In the genomic region with DNA sequence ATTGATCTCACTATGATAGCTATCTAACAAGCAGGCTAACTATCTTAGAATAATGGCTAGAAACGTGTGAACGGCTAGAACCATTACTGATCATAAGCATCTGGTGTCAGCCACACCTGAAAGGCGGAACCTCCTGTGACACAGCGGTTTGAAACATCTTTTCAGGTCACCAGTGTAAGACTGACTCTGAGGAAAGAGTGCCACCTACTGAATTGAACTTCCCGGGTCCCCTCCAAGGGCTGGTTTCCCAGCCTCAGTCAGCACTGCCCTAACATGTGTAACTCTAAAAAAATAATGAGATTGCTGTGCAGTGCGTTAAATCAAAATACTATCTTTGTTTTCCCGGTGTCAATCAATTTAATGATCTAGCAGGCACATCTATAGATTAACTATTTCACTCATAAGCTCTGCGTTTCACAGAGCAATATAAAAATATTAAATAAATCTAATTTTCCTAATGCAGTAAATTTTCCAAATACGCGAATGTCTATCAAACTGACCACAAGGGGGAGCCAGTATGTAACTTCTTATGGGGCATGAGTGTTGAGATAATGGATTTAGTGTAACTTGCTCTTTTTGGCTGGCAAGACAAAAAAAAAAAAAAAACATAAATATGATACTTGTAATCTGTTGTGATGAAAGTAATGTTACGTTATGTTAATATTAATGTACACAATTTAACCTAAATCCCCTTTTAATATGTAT, we compare ENCODE assay signal across 10 mouse cellular contexts. TPM values are rescaled to one million over a fixed set of nuclear protein-coding genes. Genes with fewer than 3 reads are reported as not detected.
DNase-seq lines count a peak whose midpoint lies in the region; ATAC-seq and TF ChIP-seq lines count a peak whose summit lies in the region.
"Had no signal": no experiment of that assay in that cellular context is flagged by ENCODE, and none has a peak within 500 bp of the region (broad histone marks: within the 10 kb centered on the region; RNA-seq: fewer than 3 reads in every experiment).

No protein-coding gene starts in this region.

- H3K4me2 ChIP-seq in hindbrain, embryonic 15.5 days = no peak overlapping the region
- H3K4me2 ChIP-seq in neural tube, embryonic 14.5 days (ENCODE audit: low read depth, low read length) = no peak overlapping the region
- H3K4me2 ChIP-seq: embryonic facial prominence, embryonic 12.5 days had no signal

- 26% methylated on average over 11 of the region's 11 CpGs for WGBS in liver, adult 2 months
- 30% methylated on average over 11 of the region's 11 CpGs for WGBS in hindbrain, embryonic 15.5 days
- WGBS in neural tube, embryonic 14.5 days = 26% methylated on average over 11 of the region's 11 CpGs

- H3K36me3 ChIP-seq in liver, adult 2 months (ENCODE audit: control insufficient read depth, insufficient read depth, low read length) = no peaks in the 10 kb centered on the region
- no peaks in the 10 kb centered on the region for H3K36me3 ChIP-seq in hindbrain, embryonic 15.5 days
- no peaks in the 10 kb centered on the region for H3K36me3 ChIP-seq in neural tube, embryonic 14.5 days (ENCODE audit: control insufficient read depth, insufficient read depth, low read length)
- H3K36me3 ChIP-seq: embryonic facial prominence, embryonic 12.5 days had no signal

- H3K9ac ChIP-seq in liver, adult 2 months (ENCODE audit: low read depth, low read length) = no peak overlapping the region
- H3K9ac ChIP-seq in hindbrain, embryonic 15.5 days = no peak overlapping the region
- no peak overlapping the region for H3K9ac ChIP-seq in neural tube, embryonic 14.5 days (replicated peaks; ENCODE audit: low read depth, low read length)
- H3K9ac ChIP-seq: embryonic facial prominence, embryonic 12.5 days had no signal

- no peaks in the 10 kb centered on the region for H3K79me2 ChIP-seq in liver, adult 2 months (ENCODE audit: control insufficient read depth, insufficient read depth, low read length)

- no peaks in the 10 kb centered on the region; the same call in 1 of the 2 replicates for H3K4me1 ChIP-seq in liver, adult 2 months (ENCODE audit: control insufficient read depth, insufficient read depth, low read length)
- H3K4me1 ChIP-seq in hindbrain, embryonic 15.5 days (replicated peaks) = no peaks in the 10 kb centered on the region
- no peaks in the 10 kb centered on the region for H3K4me1 ChIP-seq in neural tube, embryonic 14.5 days (ENCODE audit: control insufficient read depth, insufficient read depth, low read length)
- H3K4me1 ChIP-seq: embryonic facial prominence, embryonic 12.5 days had no signal

- no peak for DNase-seq in cerebellum, adult 11-12 months
- peak; percentile 40 for DNase-seq in liver, adult 2 months (ENCODE audit: extremely low read depth, low read depth, low spot score)
- no peak for DNase-seq in liver
- peak; percentile 82 for DNase-seq in brain, embryonic 14.5 days (ENCODE audit: low read depth)

- H3K27ac ChIP-seq in liver, adult 2 months (replicated peaks; ENCODE audit: insufficient read depth, low read depth, low read length) = no peak overlapping the region
- H3K27ac ChIP-seq in hindbrain, embryonic 15.5 days (replicated peaks) = no peak overlapping the region
- no peak overlapping the region for H3K27ac ChIP-seq in neural tube, embryonic 14.5 days (ENCODE audit: low read depth, low read length)
- H3K27ac ChIP-seq: embryonic facial prominence, embryonic 12.5 days had no signal

- TF ChIP-seq POLR2A in liver, adult 2 months (IDR thresholded peaks at IDR 0.05; ENCODE audit: extremely low read depth, insufficient read depth, low read length) = no peak
- no peak for TF ChIP-seq POLR2A in brain, embryonic 14.5 days (IDR thresholded peaks at IDR 0.05; ENCODE audit: borderline replicate concordance, extremely low read depth, insufficient read depth, insufficient read length, poor library complexity, severe bottlenecking)

- ATAC-seq in cerebellum, adult (ENCODE audit: insufficient number of reproducible peaks, low FRiP score, low TSS enrichment) = 0 out of 2 replicates have a peak, but pooled peaks have one; percentile 40
- ATAC-seq in hindbrain, embryonic 15.5 days (ENCODE audit: low FRiP score, low read depth) = peak; percentile 53; the same call in 1 of the 2 replicates
- peak; percentile 53; the same call in 1 of the 2 replicates for ATAC-seq in neural tube, embryonic 14.5 days (ENCODE audit: low read depth)
- no peak for ATAC-seq in erythroblast, adult 5-6 weeks (replicated peaks; ENCODE audit: low FRiP score, poor library complexity, severe bottlenecking)

- no peak overlapping the region for H3K4me3 ChIP-seq in liver, adult 2 months (ENCODE audit: insufficient read depth, low read depth, low read length)
- H3K4me3 ChIP-seq in hindbrain, embryonic 15.5 days = no peak overlapping the region
- H3K4me3 ChIP-seq in neural tube, embryonic 14.5 days (ENCODE audit: low read depth, low read length) = no peak overlapping the region
- H3K4me3 ChIP-seq: embryonic facial prominence, embryonic 12.5 days; myocyte had no signal

- 0 out of 2 replicates have a peak, but pooled peaks have one; percentile 20 for TF ChIP-seq CTCF in liver, adult 2 months (IDR thresholded peaks at IDR 0.05; ENCODE audit: low read depth, low read length)
- peak; percentile 41; the same call in 1 of the 2 replicates for TF ChIP-seq CTCF in brain, embryonic 14.5 days (IDR thresholded peaks at IDR 0.05; ENCODE audit: borderline replicate concordance, extremely low read depth, insufficient read depth, insufficient read length)

- no peaks in the 10 kb centered on the region for H3K27me3 ChIP-seq in liver, adult 2 months (ENCODE audit: control insufficient read depth, insufficient read depth, low read length)
- H3K27me3 ChIP-seq in hindbrain, embryonic 15.5 days = no peaks in the 10 kb centered on the region
- H3K27me3 ChIP-seq in neural tube, embryonic 14.5 days (ENCODE audit: control insufficient read depth, insufficient read depth, low read length) = no peaks in the 10 kb centered on the region
- H3K27me3 ChIP-seq: embryonic facial prominence, embryonic 12.5 days had no signal

- no peaks in the 10 kb centered on the region for H3K9me3 ChIP-seq in hindbrain, embryonic 15.5 days
- H3K9me3 ChIP-seq in neural tube, embryonic 14.5 days (ENCODE audit: control insufficient read depth, low read length) = no peaks in the 10 kb centered on the region
- H3K9me3 ChIP-seq: embryonic facial prominence, embryonic 12.5 days had no signal

RNA-seq across cellular contexts. Expression of a gene that starts 5.1 kb away (rescaled TPM):
- total RNA-seq in liver, adult 2 months (2014; rRNA removed) = 1.1 and 2.4 TPM in 2 replicates
- 0.07 and 0.26 TPM in 2 replicates for polyA plus RNA-seq in liver, adult 2 months (2012; rRNA removed)
- polyA plus RNA-seq in brain, embryonic 14.5 days (2012; rRNA removed) = 10.1 and 20.3 TPM in 2 replicates
- 31.3 and 35.6 TPM in 2 replicates for polyA plus RNA-seq in hindbrain, embryonic 15.5 days (2015; fragmentation: Nextera tagmentation; extraction: Ambion mirVana)
- polyA plus RNA-seq in neural tube, embryonic 14.5 days (2014; fragmentation: Nextera tagmentation; extraction: Ambion mirVana) = 35.8 and 42.0 TPM in 2 replicates
- not detected in 2 replicates for total RNA-seq in erythroblast, adult 5-6 weeks (2015; ENCODE audit: low replicate concordance)
- total RNA-seq in erythroblast, adult 5-6 weeks (2017; ENCODE audit: low replicate concordance) = not detected in 2 replicates

Comparison
In these comparisons a context has a peak if more than half of its experiments do, and no peak if none do; other contexts are left out.
1. DNase-seq: peak in liver, adult 2 months (single experiment) and brain, embryonic 14.5 days (single experiment); none in cerebellum, adult 11-12 months (single experiment) and liver (single experiment).